Mouse (Mus musculus) erythroid progenitor cell, adult 5-6 weeks (primary cell): ENCODE measurements at regions not wholly inside any gene's neighbourhood (a gene's known extent, or its start where the extent isn't known, plus 50 kb on each side); places are given as distances from the start of the nearest gene placed in this dataset.

ENCODE experiments used
- ATAC-seq: replicated peaks from 2 replicates; pipeline ENCODE4 v1.8.0; 2016; ENCODE audit warnings: moderate number of reproducible peaks, mild to moderate bottlenecking, moderate TSS enrichment, inconsistent platforms; ENCODE audit not compliant: poor library complexity, low FRiP score, severe bottlenecking

GRCm38 (mm10) chr10:98032661-98033060, 306.1 kb upstream of the C030005K15Rik start:
- ATAC-seq, result no peak

GRCm38 (mm10) chr10:98041766-98042165, 315.2 kb upstream of the C030005K15Rik start:
- no peak for ATAC-seq

GRCm38 (mm10) chr10:98043873-98044272, 317.3 kb upstream of the C030005K15Rik start:
- ATAC-seq, result no peak

GRCm38 (mm10) chr10:98044579-98044978, 318.0 kb upstream of the C030005K15Rik start:
- no peak for ATAC-seq

GRCm38 (mm10) chr10:98073432-98073831, 346.9 kb upstream of the C030005K15Rik start:
- no peak for ATAC-seq

GRCm38 (mm10) chr10:98084881-98085280, 358.3 kb upstream of the C030005K15Rik start:
- ATAC-seq, result no peak

- no peak for ATAC-seq
These were observed 389.7 kb upstream of the C030005K15Rik start for GRCm38 (mm10) chr10:98116296-98116695.

GRCm38 (mm10) chr10:98125713-98126112, 399.2 kb upstream of the C030005K15Rik start:
- no peak for ATAC-seq

- ATAC-seq, result no peak
These were observed 408.5 kb upstream of the C030005K15Rik start for GRCm38 (mm10) chr10:98135026-98135425.

- no peak for ATAC-seq
These were observed 419.2 kb upstream of the C030005K15Rik start for GRCm38 (mm10) chr10:98145773-98146172.

GRCm38 (mm10) chr10:98146998-98147863, 420.7 kb upstream of the C030005K15Rik start:
- no peak for ATAC-seq

GRCm38 (mm10) chr10:98155982-98156381, 429.4 kb upstream of the C030005K15Rik start:
- ATAC-seq, result no peak

GRCm38 (mm10) chr10:98185666-98186065, 459.1 kb upstream of the C030005K15Rik start:
- no peak for ATAC-seq

GRCm38 (mm10) chr10:98196852-98197251, 470.3 kb upstream of the C030005K15Rik start:
- no peak for ATAC-seq

- ATAC-seq, result no peak
These were observed 483.7 kb upstream of the C030005K15Rik start for GRCm38 (mm10) chr10:98210246-98210645.

GRCm38 (mm10) chr10:98212876-98213587, 486.5 kb upstream of the C030005K15Rik start:
- ATAC-seq, result no peak

- no peak for ATAC-seq
These were observed 504.5 kb upstream of the C030005K15Rik start for GRCm38 (mm10) chr10:98231017-98231416.

- ATAC-seq, result no peak
These were observed 505.2 kb upstream of the C030005K15Rik start for GRCm38 (mm10) chr10:98231705-98232235.

- no peak for ATAC-seq
These were observed 521.8 kb upstream of the C030005K15Rik start for GRCm38 (mm10) chr10:98248311-98248710.

GRCm38 (mm10) chr10:98257980-98258707, 531.6 kb upstream of the C030005K15Rik start:
- no peak for ATAC-seq
